In genomic region chr9:110743456-110744323, GRCm38 (mm10) we compare ENCODE assay signal across 7 mouse cellular contexts. TPM values are rescaled to one million over a fixed set of nuclear protein-coding genes. Genes with fewer than 3 reads are reported as not detected.
A peak's percentile ranks its signal among the peaks of the same experiment; 100 is the strongest.
DNase-seq lines count a peak whose midpoint lies in the region; ATAC-seq and TF ChIP-seq lines count a peak whose summit lies in the region.

No protein-coding gene starts in this region.

- H3K27ac ChIP-seq in heart, embryonic 11.5 days (ENCODE audit: low read depth, low read length) = peak overlapping the region; percentile 87
- peak overlapping the region; percentile 91 for H3K27ac ChIP-seq in kidney, postnatal 0 days
- H3K27ac ChIP-seq in midbrain, embryonic 12.5 days (replicated peaks) = peak overlapping the region; percentile 71

- TF ChIP-seq CTCF in kidney, postnatal 0 days (IDR thresholded peaks at IDR 0.05; ENCODE audit: low read depth) = no peak

- peak; percentile 29; the same call in 1 of the 2 replicates for ATAC-seq in heart, embryonic 11.5 days (replicated peaks; ENCODE audit: insufficient number of reproducible peaks, low FRiP score, low TSS enrichment)
- no peak; the same call in 1 of the 2 replicates for ATAC-seq in kidney, postnatal 0 days (replicated peaks; ENCODE audit: low FRiP score, low read depth)
- ATAC-seq in midbrain, embryonic 12.5 days (ENCODE audit: low FRiP score, low read depth) = peak; percentile 64

- H3K4me3 ChIP-seq in heart, embryonic 11.5 days (ENCODE audit: low read depth, low read length) = peak overlapping the region; percentile 70
- peak overlapping the region; percentile 77 for H3K4me3 ChIP-seq in kidney, postnatal 0 days (replicated peaks; ENCODE audit: low read depth, low read length)
- H3K4me3 ChIP-seq in midbrain, embryonic 12.5 days = peak overlapping the region; percentile 62

- H3K27me3 ChIP-seq in heart, embryonic 11.5 days (ENCODE audit: control insufficient read depth, insufficient read depth, low read length) = peaks cover 5% of the 10 kb centered on the region; the same call in 1 of the 2 replicates
- no peaks in the 10 kb centered on the region for H3K27me3 ChIP-seq in kidney, postnatal 0 days (ENCODE audit: insufficient read depth, low read length)
- peaks cover 58% of the 10 kb centered on the region for H3K27me3 ChIP-seq in midbrain, embryonic 12.5 days

- H3K36me3 ChIP-seq in heart, embryonic 11.5 days (ENCODE audit: control insufficient read depth, insufficient read depth, low read length) = no peaks in the 10 kb centered on the region
- H3K36me3 ChIP-seq in kidney, postnatal 0 days (ENCODE audit: insufficient read depth, low read length) = no peaks in the 10 kb centered on the region
- no peaks in the 10 kb centered on the region for H3K36me3 ChIP-seq in midbrain, embryonic 12.5 days

- no peaks in the 10 kb centered on the region for H3K9me3 ChIP-seq in heart, embryonic 11.5 days (replicated peaks; ENCODE audit: control insufficient read depth, low read length)
- no peaks in the 10 kb centered on the region for H3K9me3 ChIP-seq in kidney, postnatal 0 days (replicated peaks; ENCODE audit: low read length)
- no peaks in the 10 kb centered on the region for H3K9me3 ChIP-seq in midbrain, embryonic 12.5 days

- peak overlapping the region; percentile 88 for H3K9ac ChIP-seq in heart, embryonic 11.5 days (ENCODE audit: low read depth, low read length)
- H3K9ac ChIP-seq in kidney, postnatal 0 days (ENCODE audit: low read depth, low read length) = peak overlapping the region; percentile 89
- peak overlapping the region; percentile 78 for H3K9ac ChIP-seq in midbrain, embryonic 12.5 days (replicated peaks)

- DNase-seq in urinary bladder, postnatal 25 days (ENCODE audit: low spot score) = peak; percentile 26
- DNase-seq in urinary bladder, adult 18-20 months (ENCODE audit: low spot score in 2 of 2) = no peak
- peak; percentile 60 for DNase-seq in kidney, postnatal 0 days (ENCODE audit: low spot score)
- no peak for DNase-seq in cerebellum, adult 11-12 months
- no peak for DNase-seq in right cerebral cortex, postnatal 10 days (ENCODE audit: low spot score in 2 of 2)

- H3K4me1 ChIP-seq in heart, embryonic 11.5 days (ENCODE audit: control insufficient read depth, insufficient read depth, low read length) = peaks cover 36% of the 10 kb centered on the region
- peaks cover 28% of the 10 kb centered on the region for H3K4me1 ChIP-seq in kidney, postnatal 0 days (replicated peaks; ENCODE audit: insufficient read depth, low read length)
- peaks cover 24% of the 10 kb centered on the region for H3K4me1 ChIP-seq in midbrain, embryonic 12.5 days

- peak overlapping the region; percentile 80 for H3K4me2 ChIP-seq in heart, embryonic 11.5 days
- peak overlapping the region; percentile 94 for H3K4me2 ChIP-seq in kidney, postnatal 0 days (ENCODE audit: low read length)
- peak overlapping the region; percentile 92 for H3K4me2 ChIP-seq in midbrain, embryonic 12.5 days (replicated peaks)

- WGBS in heart, embryonic 11.5 days (ENCODE audit: insufficient replicate concordance) = under 1% methylated on average over 45 of the region's 63 CpGs
- 6% methylated on average over 53 of the region's 63 CpGs for WGBS in kidney, postnatal 0 days
- WGBS in midbrain, embryonic 12.5 days = 3% methylated on average over 55 of the region's 63 CpGs

RNA-seq across cellular contexts. Expression of gene Myl3, which starts 2.0 kb away (rescaled TPM):
- 3,236 and 3,494 TPM in 2 replicates for polyA plus RNA-seq in heart, embryonic 11.5 days (2014; fragmentation: Nextera tagmentation; extraction: Ambion mirVana)
- polyA plus RNA-seq in kidney, postnatal 0 days (2015; fragmentation: Nextera tagmentation; extraction: Ambion mirVana) = 1.1 and 1.5 TPM in 2 replicates
- polyA plus RNA-seq in midbrain, embryonic 12.5 days (2016; fragmentation: Nextera tagmentation; extraction: Ambion mirVana) = 1.2 and 1.3 TPM in 2 replicates

RNA-seq across cellular contexts. Expression of gene Pth1r, which starts 3.3 kb away (rescaled TPM):
- 24.3 and 27.8 TPM in 2 replicates for polyA plus RNA-seq in heart, embryonic 11.5 days (2014; fragmentation: Nextera tagmentation; extraction: Ambion mirVana)
- polyA plus RNA-seq in kidney, postnatal 0 days (2015; fragmentation: Nextera tagmentation; extraction: Ambion mirVana) = 179 and 192 TPM in 2 replicates
- 32.8 and 35.7 TPM in 2 replicates for polyA plus RNA-seq in midbrain, embryonic 12.5 days (2016; fragmentation: Nextera tagmentation; extraction: Ambion mirVana)

RNA-seq across cellular contexts. Expression of gene Prss42, which starts 54.3 kb away (rescaled TPM):
- polyA plus RNA-seq in heart, embryonic 11.5 days (2014; fragmentation: Nextera tagmentation; extraction: Ambion mirVana) = not detected in 2 replicates
- not detected in 2 replicates for polyA plus RNA-seq in kidney, postnatal 0 days (2015; fragmentation: Nextera tagmentation; extraction: Ambion mirVana)
- polyA plus RNA-seq in midbrain, embryonic 12.5 days (2016; fragmentation: Nextera tagmentation; extraction: Ambion mirVana) = not detected in 2 replicates

Comparison
In these comparisons a context has a peak if more than half of its experiments do, and no peak if none do; other contexts are left out.
1. DNase-seq: peak in urinary bladder, postnatal 25 days (single experiment) and kidney, postnatal 0 days (single experiment); none in urinary bladder, adult 18-20 months (0 of 2), cerebellum, adult 11-12 months (single experiment) and right cerebral cortex, postnatal 10 days (0 of 2).
2. RNA of gene Myl3, which starts 2.0 kb away (polyA plus RNA-seq): 3,236 to 3,494 TPM in heart, embryonic 11.5 days; 1.1 to 1.5 TPM in kidney, postnatal 0 days and 1.2 to 1.3 TPM in midbrain, embryonic 12.5 days; every median in the first group is over 1,000 times any median in the second.
3. Peak in every context shown above with its lines, with median percentiles within 50 percentile points of each other: H3K27ac ChIP-seq, H3K4me2 ChIP-seq, H3K4me3 ChIP-seq and H3K9ac ChIP-seq.